ENCODE assay signal across 21 mouse cellular contexts in the genomic region with DNA sequence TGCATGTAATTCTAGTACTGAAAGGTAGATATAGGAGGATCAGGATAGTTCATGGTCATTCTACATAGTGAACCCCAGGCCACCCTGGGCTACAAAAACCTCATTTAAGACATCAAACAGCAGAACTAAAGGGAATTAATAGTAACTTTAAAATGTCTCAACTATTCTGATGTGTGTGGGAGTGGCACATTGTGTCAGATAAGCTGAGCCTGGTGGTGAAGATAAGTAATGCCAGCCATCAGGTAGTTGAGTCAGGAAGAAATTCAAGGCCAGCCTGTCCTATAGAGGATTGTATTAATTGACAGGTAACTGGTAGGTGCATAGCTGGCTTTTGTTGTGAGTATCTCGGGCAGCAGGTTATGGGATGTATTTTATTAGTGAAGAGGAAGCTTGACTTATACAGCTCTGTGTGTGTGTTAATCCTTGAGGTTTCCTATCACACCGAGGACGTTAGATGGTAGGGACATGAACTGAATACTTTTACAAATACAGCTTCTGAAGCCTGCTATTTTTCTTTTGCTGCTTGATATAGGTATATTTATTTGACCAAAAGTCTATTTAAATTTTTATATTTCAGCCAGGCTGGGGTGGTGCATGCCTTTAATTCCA. TPM values are rescaled to one million over a fixed set of nuclear protein-coding genes. Genes with fewer than 3 reads are reported as not detected.
DNase-seq lines count a peak whose midpoint lies in the region; ATAC-seq lines count a peak whose summit lies in the region.
"Had no signal": no experiment of that assay in that cellular context is flagged by ENCODE, and none has a peak within 500 bp of the region (broad histone marks: within the 10 kb centered on the region; RNA-seq: fewer than 3 reads in every experiment).

No protein-coding gene starts in this region.

- no peak overlapping the region for H3K4me3 ChIP-seq in liver, embryonic 11.5 days (ENCODE audit: low read depth, low read length)
- H3K4me3 ChIP-seq: heart, adult 2 months; heart, embryonic 15.5 days; left cerebral cortex, adult 2 months; limb, embryonic 10.5 days; midbrain, embryonic 12.5 days; neural tube, embryonic 12.5 days had no signal

- no peaks in the 10 kb centered on the region for H3K36me3 ChIP-seq in liver, embryonic 11.5 days (ENCODE audit: control insufficient read depth, insufficient read depth, low read length)
- H3K36me3 ChIP-seq: heart, embryonic 15.5 days; limb, embryonic 10.5 days; midbrain, embryonic 12.5 days; neural tube, embryonic 12.5 days had no signal

- ATAC-seq in liver, embryonic 11.5 days (replicated peaks; ENCODE audit: low FRiP score), result peak; percentile 85
- peak; percentile 51; the same call in 1 of the 2 replicates for ATAC-seq in megakaryocyte, adult 5-6 weeks (ENCODE audit: poor library complexity, severe bottlenecking)

- H3K27ac ChIP-seq in liver, embryonic 11.5 days (ENCODE audit: low read depth, low read length), result no peak overlapping the region
- H3K27ac ChIP-seq: heart, adult 2 months; heart, embryonic 15.5 days; left cerebral cortex, adult 2 months; limb, embryonic 10.5 days; midbrain, embryonic 12.5 days; neural tube, embryonic 12.5 days had no signal

- DNase-seq in MEL-GATA-1-ER (ENCODE audit: extremely low read depth, low read depth), result peak; percentile 49
- DNase-seq in c-Kit-positive CD71-positive TER-119-negative erythroid progenitor cells, embryonic 14.5 days (ENCODE audit: low read depth), result peak; percentile 68
- DNase-seq in liver, embryonic 11.5 days (ENCODE audit: low spot score), result no peak
- DNase-seq in adrenal gland, adult 2 months, result no peak
- no peak for DNase-seq in left cerebral cortex, postnatal 10 days (ENCODE audit: extremely low spot score in 1 of 2, low spot score in 2 of 2)
- DNase-seq in urinary bladder, postnatal 14 days (ENCODE audit: low spot score), result no peak
- no peak for DNase-seq in heart, postnatal 4 days
- DNase-seq: cerebellum, postnatal 14 days; embryo, embryonic 11 days; gastrocnemius, postnatal 10 days; heart, adult 2 months; kidney, postnatal 14 days; lung, adult 18-20 months; lung, postnatal 36 days; thymus, postnatal 4 days had no signal

- intact Hi-C loops in left cerebral cortex, postnatal 10 days (cut with DNase I), result no loop called here

- no peaks in the 10 kb centered on the region for H3K9me3 ChIP-seq in liver, embryonic 11.5 days (ENCODE audit: control insufficient read depth, low read length)
- H3K9me3 ChIP-seq: heart, embryonic 15.5 days; limb, embryonic 10.5 days; midbrain, embryonic 12.5 days; neural tube, embryonic 12.5 days had no signal

- WGBS in liver, embryonic 11.5 days, result 65% methylated on average over 3 of the region's 3 CpGs

- H3K27me3 ChIP-seq in liver, embryonic 11.5 days (replicated peaks; ENCODE audit: control insufficient read depth, insufficient read depth, low read length), result no peaks in the 10 kb centered on the region
- H3K27me3 ChIP-seq: heart, embryonic 15.5 days; midbrain, embryonic 12.5 days; neural tube, embryonic 12.5 days had no signal

- peak overlapping the region; percentile 35 for H3K4me2 ChIP-seq in liver, embryonic 11.5 days
- H3K4me2 ChIP-seq: heart, embryonic 15.5 days; midbrain, embryonic 12.5 days; neural tube, embryonic 12.5 days had no signal

- no peak overlapping the region for H3K9ac ChIP-seq in liver, embryonic 11.5 days (ENCODE audit: low read depth, low read length)
- H3K9ac ChIP-seq: heart, embryonic 15.5 days; midbrain, embryonic 12.5 days; neural tube, embryonic 12.5 days had no signal

- peaks cover 21% of the 10 kb centered on the region for H3K4me1 ChIP-seq in liver, embryonic 11.5 days (replicated peaks; ENCODE audit: control insufficient read depth, insufficient read depth, low read length)
- H3K4me1 ChIP-seq: heart, embryonic 15.5 days; limb, embryonic 10.5 days; neural tube, embryonic 12.5 days had no signal

RNA-seq across cellular contexts. Expression of a gene that starts 16.7 kb away (rescaled TPM):
- polyA plus RNA-seq in liver, embryonic 11.5 days (2014; fragmentation: Nextera tagmentation; extraction: Ambion mirVana), result 12.0 and 12.5 TPM in 2 replicates
- total RNA-seq in megakaryocyte, adult 5-6 weeks (2015), result 34.2 and 46.4 TPM in 2 replicates
- 80.8 and 82.7 TPM in 2 replicates for total RNA-seq in megakaryocyte, adult 5-6 weeks (2017)
- 100 to 1,000 TPM in 1 of 2 experiments, 10 to 100 TPM in 1; 72.4 to 344 TPM for total RNA-seq in adrenal gland, adult 2 months (2021)
- polyA plus RNA-seq in adrenal gland, adult 2 months (2012; rRNA removed), result 48.4 and 104 TPM in 2 replicates
- total RNA-seq in left cerebral cortex, postnatal 10 days (2021), result 10 to 100 TPM; 67.9 to 75.9 TPM
- total RNA-seq in heart, postnatal 4 days (2021), result 10 to 100 TPM; 13.8 to 17.1 TPM

RNA-seq across cellular contexts. Expression of a gene that starts 49.2 kb away (rescaled TPM):
- 22.3 and 22.5 TPM in 2 replicates for polyA plus RNA-seq in liver, embryonic 11.5 days (2014; fragmentation: Nextera tagmentation; extraction: Ambion mirVana)
- 2.6 and 4.3 TPM in 2 replicates for total RNA-seq in megakaryocyte, adult 5-6 weeks (2015)
- total RNA-seq in megakaryocyte, adult 5-6 weeks (2017), result 2.3 and 2.5 TPM in 2 replicates
- total RNA-seq in adrenal gland, adult 2 months (2021), result 10 to 100 TPM; 41.3 to 46.1 TPM
- 72.3 and 74.7 TPM in 2 replicates for polyA plus RNA-seq in adrenal gland, adult 2 months (2012; rRNA removed)
- 10 to 100 TPM; 10.6 to 11.3 TPM for total RNA-seq in left cerebral cortex, postnatal 10 days (2021)
- 10 to 100 TPM; 29.5 to 30.3 TPM for total RNA-seq in heart, postnatal 4 days (2021)

Comparison
In these comparisons a context has a peak if more than half of its experiments do, and no peak if none do; other contexts are left out.
1. DNase-seq: peak in MEL-GATA-1-ER (single experiment) and c-Kit-positive CD71-positive TER-119-negative erythroid progenitor cells, embryonic 14.5 days (single experiment); none in liver, embryonic 11.5 days (single experiment), adrenal gland, adult 2 months (single experiment), left cerebral cortex, postnatal 10 days (0 of 2), urinary bladder, postnatal 14 days (single experiment) and heart, postnatal 4 days (single experiment).